Mouse (Mus musculus) lung, postnatal 10 days (tissue): ENCODE results near the gene Asb16.
A peak's percentile ranks its signal among the peaks of the same experiment; 100 is the strongest.
"Not testable (repeated sequence)": the region's sequence is repeated elsewhere in the genome, so short reads cannot be mapped to it uniquely, and the experiment has no call there.

ENCODE experiments used
- DNase-seq: peaks from one replicate; pipeline ENCODE4 v3.0.0; 2021

The Asb16 gene

GRCm38 (mm10) chr11:102244926-102245449, 23.6 kb upstream of the Asb16 start:
- DNase-seq, result peak; percentile 60

- DNase-seq, result no peak
Measured at GRCm38 (mm10) chr11:102245581-102246272, 22.8 kb upstream of the Asb16 start.

GRCm38 (mm10) chr11:102246273-102246635, 22.3 kb upstream of the Asb16 start:
- DNase-seq, result no peak

GRCm38 (mm10) chr11:102246871-102247270, 21.7 kb upstream of the Asb16 start:
- no peak for DNase-seq

GRCm38 (mm10) chr11:102248630-102249230, 19.8 kb upstream of the Asb16 start, which contains the start of gene BC030867:
Gene BC030867, plus strand, starts transcription at chr11:102248882.
- peak; percentile 96 for DNase-seq

- no peak for DNase-seq
Measured at GRCm38 (mm10) chr11:102249351-102250090, 19.0 kb upstream of the Asb16 start.

GRCm38 (mm10) chr11:102257514-102257913, 11.0 kb upstream of the Asb16 start:
- DNase-seq, result peak; percentile 53

- no peak for DNase-seq
Measured at GRCm38 (mm10) chr11:102258095-102258494, 10.4 kb upstream of the Asb16 start.

- DNase-seq, result no peak
Measured at GRCm38 (mm10) chr11:102258521-102258920, 10.0 kb upstream of the Asb16 start.

GRCm38 (mm10) chr11:102263211-102263610, 5.3 kb upstream of the Asb16 start:
- DNase-seq, result no peak

- no peak for DNase-seq
Measured at GRCm38 (mm10) chr11:102265816-102266215, 2.7 kb upstream of the Asb16 start.

- DNase-seq, result no peak
Measured at GRCm38 (mm10) chr11:102266631-102267355, 1.8 kb upstream of the Asb16 start.

- peak; percentile 90 for DNase-seq
Measured at GRCm38 (mm10) chr11:102267480-102267879, 1.1 kb upstream of the Asb16 start.

GRCm38 (mm10) chr11:102276411-102276915, 7.9 kb downstream of the Asb16 start:
- peak; percentile 45 for DNase-seq

GRCm38 (mm10) chr11:102277754-102278153, 9.2 kb downstream of the Asb16 start:
- no peak for DNase-seq

GRCm38 (mm10) chr11:102279595-102279994, 11.1 kb downstream of the Asb16 start:
- no peak for DNase-seq

- not testable (repeated sequence) for DNase-seq
Measured at GRCm38 (mm10) chr11:102280267-102280666, 11.7 kb downstream of the Asb16 start.

GRCm38 (mm10) chr11:102283922-102284321, 15.4 kb downstream of the Asb16 start:
- DNase-seq, result no peak

GRCm38 (mm10) chr11:102284501-102285094, 16.1 kb downstream of the Asb16 start, which contains the start of gene Tmub2:
Gene Tmub2, plus strand, starts transcription at chr11:102284931.
- DNase-seq, result peak; percentile 98

GRCm38 (mm10) chr11:102285095-102285834, 16.7 kb downstream of the Asb16 start:
- DNase-seq, result no peak

GRCm38 (mm10) chr11:102287485-102287884, 18.9 kb downstream of the Asb16 start:
- no peak for DNase-seq
